Mouse (Mus musculus) embryonic fibroblast, embryonic 13.5 days (primary cell): ENCODE results near the gene Kif20b.

Experiments used
- CTCF ChIP-seq: IDR thresholded peaks from 2 replicates; pipeline ENCODE4 v1.5.1; 2011; ENCODE audit warnings: mild to moderate bottlenecking, control low read depth, low read length, moderate library complexity, borderline replicate concordance; ENCODE audit not compliant: insufficient read depth
- POLR2A ChIP-seq: IDR thresholded peaks from 2 replicates; pipeline ENCODE4 v1.6.1; 2011; ENCODE audit warnings: low read depth, mild to moderate bottlenecking, control low read depth, low read length, moderate library complexity

GRCm38 (mm10) chr19:34901735-34902134 lies 20.4 kb upstream of the Kif20b start:
- TF ChIP-seq CTCF: no peak
- TF ChIP-seq POLR2A: no peak
